Mouse (Mus musculus) layer of hippocampus, postnatal 36 days (tissue): ENCODE data around the gene Chrnb2. TPM values are rescaled to one million over a fixed set of nuclear protein-coding genes. Genes with fewer than 3 reads are reported as not detected.
"Not testable (repeated sequence)": the region's sequence is repeated elsewhere in the genome, so short reads cannot be mapped to it uniquely, and the experiment has no call there.

Source experiments
- DNase-seq, 2 experiments: peaks; one replicate each; pipeline ENCODE4 v3.0.0; 2022
- total RNA-seq, 2 experiments: library from RNA; stranded (reverse); gene quantifications; 2 replicates each; pipeline ENCODE4 v1.2.3; 2021

Chrnb2 gene
- 10 to 100 TPM; 29.6 to 30.2 TPM for total RNA-seq

GRCm38 (mm10) chr3:89764119-89764724 lies at the start of gene Chrnb2:
Chrnb2 (minus strand) TSS chr3:89764632.
- peak; percentile 56 to 64 for DNase-seq

- no peak for DNase-seq
Observed at GRCm38 (mm10) chr3:89814051-89814450, 49.6 kb upstream of the Chrnb2 start.

DNA sequence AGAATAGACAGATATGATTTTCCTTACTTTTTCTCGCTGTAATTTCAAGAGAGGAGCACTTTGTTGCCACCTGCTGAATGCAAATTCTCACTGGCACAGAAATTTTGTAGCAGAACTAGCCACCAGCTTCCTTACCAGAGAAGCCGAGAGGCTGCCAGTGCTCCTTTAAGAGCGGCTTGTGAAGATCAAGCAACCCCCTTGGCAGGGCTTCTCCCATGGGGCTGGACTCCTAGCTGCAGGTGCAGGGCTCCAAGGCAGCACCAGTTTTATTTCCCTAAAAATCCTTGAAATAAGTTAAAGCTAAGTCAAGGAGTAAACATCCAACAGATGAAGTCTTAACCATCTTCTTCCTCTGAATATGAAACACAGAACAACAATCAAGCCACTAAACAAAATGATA lies 47.7 kb upstream of the Chrnb2 start:
- no peak for DNase-seq

DNA sequence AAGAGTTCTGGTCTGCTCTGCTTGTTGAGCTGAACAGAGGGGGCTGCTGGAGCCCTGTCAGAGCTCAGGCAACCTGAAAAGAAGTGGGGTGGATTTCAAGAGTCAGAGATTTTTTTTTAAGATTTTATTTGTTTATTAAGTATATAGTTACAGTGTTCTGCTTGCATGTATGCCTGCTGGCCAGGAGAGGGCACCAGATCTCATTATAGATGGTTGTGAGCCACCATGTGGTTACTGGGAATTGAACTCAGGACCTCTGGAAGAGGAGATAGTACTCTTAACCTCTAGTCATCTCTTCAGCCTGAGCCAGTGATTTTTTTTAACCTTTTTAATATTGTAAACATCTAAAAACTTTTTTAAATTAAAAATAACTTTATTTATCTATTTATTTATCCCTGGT lies 46.4 kb upstream of the Chrnb2 start:
- DNase-seq, result no peak

- no peak for DNase-seq
Observed at GRCm38 (mm10) chr3:89808638-89809037, 44.2 kb upstream of the Chrnb2 start.

GRCm38 (mm10) chr3:89807881-89808280 lies 43.4 kb upstream of the Chrnb2 start:
- DNase-seq, result no peak

GRCm38 (mm10) chr3:89807171-89807570 lies 42.7 kb upstream of the Chrnb2 start:
- DNase-seq, result no peak

GRCm38 (mm10) chr3:89806751-89807150 lies 42.3 kb upstream of the Chrnb2 start:
- no peak for DNase-seq

GRCm38 (mm10) chr3:89805179-89805578 lies 40.7 kb upstream of the Chrnb2 start:
- DNase-seq, result no peak

DNA sequence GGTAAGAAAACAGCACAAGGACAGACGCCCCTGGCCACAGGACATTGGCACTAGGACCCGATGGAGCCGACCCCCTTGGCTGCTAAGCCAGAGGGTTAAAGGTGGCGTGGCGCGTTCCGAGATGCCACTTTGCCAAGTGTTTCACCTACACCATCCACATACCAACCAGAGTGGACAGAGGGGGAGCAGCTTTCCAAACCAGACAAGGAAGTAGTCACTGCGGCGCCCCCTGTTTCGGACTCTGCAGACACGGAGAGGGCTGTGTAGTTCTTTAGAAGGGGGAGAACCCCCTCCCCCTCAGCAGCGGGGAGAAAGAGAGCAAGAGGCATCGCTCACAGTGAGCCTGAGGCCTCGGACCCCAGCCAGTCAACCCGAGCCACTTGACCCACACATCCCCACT lies 38.4 kb upstream of the Chrnb2 start:
- no peak for DNase-seq

- DNase-seq, result no peak
Observed at GRCm38 (mm10) chr3:89801507-89801847, 37.0 kb upstream of the Chrnb2 start.

GRCm38 (mm10) chr3:89800774-89801506 lies 36.5 kb upstream of the Chrnb2 start:
- DNase-seq, result no peak

DNA sequence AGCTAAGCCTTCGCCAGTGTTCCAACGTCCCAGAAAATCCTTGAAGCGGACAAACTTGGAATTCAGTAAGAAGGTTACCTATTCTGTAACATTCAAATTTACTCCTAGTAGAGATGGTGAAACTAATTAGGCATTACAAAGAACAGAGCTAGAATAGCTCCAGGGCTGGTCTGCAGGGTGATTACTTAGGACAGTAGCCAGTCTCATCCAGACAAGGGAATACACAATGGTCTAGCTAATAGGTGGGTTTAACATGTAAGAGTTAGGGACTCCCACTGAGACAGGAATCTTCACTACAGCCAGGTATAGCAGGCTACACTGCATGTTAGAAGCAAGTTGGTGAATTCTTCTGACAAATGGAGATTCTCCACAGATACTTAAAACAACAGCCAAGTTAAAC lies 35.6 kb upstream of the Chrnb2 start:
- DNase-seq, result not testable (repeated sequence)

- DNase-seq, result no peak
Observed at GRCm38 (mm10) chr3:89799476-89799875, 35.0 kb upstream of the Chrnb2 start.

DNA sequence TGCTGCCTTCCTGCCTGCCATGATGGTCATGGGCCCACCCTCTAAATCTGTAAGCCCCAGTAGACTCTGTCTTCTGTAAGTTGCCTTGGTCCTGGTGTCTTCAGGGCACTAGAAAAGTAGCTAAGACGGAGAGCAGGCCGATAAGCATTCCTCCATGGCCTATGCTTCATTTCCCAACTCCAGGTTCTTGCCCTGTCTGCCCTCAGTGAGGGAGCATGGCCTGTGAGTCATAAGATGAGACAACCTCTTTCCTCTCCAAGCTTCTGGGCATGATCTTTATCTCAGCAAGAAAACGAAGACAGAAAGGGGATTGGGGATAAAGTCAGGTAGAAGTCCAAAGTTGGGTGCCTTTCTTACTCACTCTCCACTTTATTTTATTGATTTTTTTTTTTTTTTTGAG lies 34.1 kb upstream of the Chrnb2 start:
- DNase-seq, result no peak

GRCm38 (mm10) chr3:89796358-89796757 lies 31.9 kb upstream of the Chrnb2 start:
- no peak for DNase-seq

- DNase-seq, result no peak
Observed at GRCm38 (mm10) chr3:89795746-89796145, 31.3 kb upstream of the Chrnb2 start.

GRCm38 (mm10) chr3:89794616-89795015 lies 30.2 kb upstream of the Chrnb2 start:
- DNase-seq, result no peak

GRCm38 (mm10) chr3:89788680-89789352 lies 24.4 kb upstream of the Chrnb2 start:
- DNase-seq, result no peak

DNA sequence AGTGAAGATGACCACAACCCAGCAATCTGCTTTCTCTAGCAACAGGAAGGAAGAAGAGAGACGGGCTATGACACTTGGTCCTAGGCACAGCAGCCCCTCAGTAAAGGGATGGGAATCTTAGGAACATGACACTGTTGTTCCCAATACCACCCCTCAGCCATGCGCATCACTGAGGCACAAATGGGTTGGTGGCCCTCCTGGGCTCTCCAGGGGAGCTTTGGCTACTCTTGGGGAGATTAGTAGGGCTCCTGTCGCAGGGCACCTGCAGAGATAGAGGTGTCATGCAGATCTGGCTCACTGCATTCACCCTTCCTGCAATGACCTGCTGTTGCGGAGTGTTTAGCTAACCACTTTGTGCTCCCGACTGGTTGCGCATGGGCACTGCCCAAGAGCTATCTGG lies 21.8 kb upstream of the Chrnb2 start:
- no peak for DNase-seq

- DNase-seq, result peak; percentile 53 to 62
Observed at GRCm38 (mm10) chr3:89784991-89785753, 20.7 kb upstream of the Chrnb2 start.

GRCm38 (mm10) chr3:89781640-89782039 lies 17.2 kb upstream of the Chrnb2 start:
- DNase-seq, result no peak

DNA sequence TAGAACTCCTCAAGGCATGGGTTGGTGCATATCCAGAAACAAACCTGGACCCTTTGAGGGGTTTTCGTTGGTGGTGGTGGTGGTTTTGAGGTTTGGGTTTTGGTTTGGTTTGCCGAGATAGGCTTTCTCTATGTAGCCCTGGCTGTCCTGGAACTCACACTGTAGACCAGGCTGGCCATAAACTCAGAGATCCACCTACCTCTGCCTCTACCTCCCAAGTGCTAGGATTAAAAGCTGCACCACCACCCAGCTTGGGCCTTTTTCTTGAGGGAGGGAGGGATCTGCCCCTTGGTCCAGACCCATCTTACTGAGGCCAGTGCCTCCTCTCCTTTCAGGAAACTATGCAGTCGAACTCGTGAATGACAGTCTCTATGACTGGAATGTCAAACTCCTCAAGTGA lies 15.7 kb upstream of the Chrnb2 start:
- DNase-seq, result no peak
